Mouse (Mus musculus): ENCODE measurements around the gene Fam240a. TPM values are rescaled to one million over a fixed set of nuclear protein-coding genes. Genes with fewer than 3 reads are reported as not detected.

Fam240a gene
- polyA plus RNA-seq, 1 experiment = not detected

DNA sequence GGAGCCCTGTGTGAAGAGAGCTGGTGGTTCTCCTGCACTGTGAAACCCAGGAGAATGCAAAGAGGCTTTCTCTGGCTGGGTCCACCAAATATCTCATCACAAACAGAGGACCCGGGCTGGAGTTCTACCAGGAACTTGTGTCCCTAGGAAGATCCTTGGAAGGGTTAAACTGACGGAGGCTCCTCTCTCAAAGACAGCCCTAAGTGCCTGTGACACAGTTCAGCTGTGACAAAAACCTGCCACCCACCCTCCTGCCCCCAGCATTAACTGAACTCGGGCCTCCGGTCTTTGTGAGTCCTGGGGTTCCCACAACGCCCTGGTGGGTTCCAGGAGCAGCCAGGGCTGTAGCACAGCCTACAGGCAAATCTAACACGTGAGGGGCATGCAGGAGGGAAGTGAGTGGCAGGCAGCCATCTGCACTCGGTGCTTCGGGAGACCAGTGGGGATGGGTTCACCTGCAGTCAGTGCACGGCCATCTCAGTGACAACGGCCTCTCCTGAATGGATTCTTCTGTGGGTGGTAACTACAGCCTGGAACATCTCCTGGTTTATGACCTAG lies 17.1 kb downstream of the Fam240a start:
- H3K27ac ChIP-seq (ENCODE audit: insufficient read depth, low read depth, low read length) = no peak overlapping the region
- TF ChIP-seq POLR2A (IDR thresholded peaks at IDR 0.05; ENCODE audit: borderline replicate concordance, low read depth, low read length) (no peak), CTCF (IDR thresholded peaks at IDR 0.05; ENCODE audit: low read depth, low read length) (no peak)
- H3K4me1 ChIP-seq (ENCODE audit: control insufficient read depth, insufficient read depth, low read length) = no peaks in the 10 kb centered on the region
- no peak overlapping the region for H3K4me3 ChIP-seq (ENCODE audit: insufficient read depth, low read length)

DNA sequence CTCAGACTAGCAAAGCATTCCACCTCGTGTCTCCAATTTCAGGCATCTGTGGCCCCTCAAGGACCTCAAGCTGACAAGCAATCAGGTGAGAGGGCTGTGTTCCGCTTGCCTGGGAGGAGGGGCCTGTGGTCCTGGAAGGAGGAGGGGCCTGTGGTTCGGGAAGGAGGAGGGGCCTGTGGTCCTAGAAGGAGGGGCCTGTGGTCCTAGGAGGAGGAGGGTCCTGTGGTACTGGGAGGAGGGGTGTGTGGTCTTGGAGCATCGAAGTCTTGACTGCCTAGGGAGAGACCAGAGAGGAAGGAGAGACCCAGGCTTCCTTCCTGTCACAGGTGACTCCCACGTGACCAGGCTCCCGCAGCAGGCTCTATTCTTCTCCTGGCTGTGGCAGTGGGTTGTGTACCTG lies 20.1 kb downstream of the Fam240a start:
- Histone ChIP-seq H3K4me1 (ENCODE audit: control insufficient read depth, insufficient read depth, low read length) (0 out of 2 replicates have a peak, but pooled peaks cover 2% of the 10 kb centered on the region), H3K4me3 (ENCODE audit: insufficient read depth, low read length) (no peak overlapping the region), H3K27ac (ENCODE audit: insufficient read depth, low read depth, low read length) (no peak overlapping the region)
- TF ChIP-seq POLR2A (IDR thresholded peaks at IDR 0.05; ENCODE audit: borderline replicate concordance, low read depth, low read length) (no peak), CTCF (IDR thresholded peaks at IDR 0.05; ENCODE audit: low read depth, low read length) (no peak)

DNA sequence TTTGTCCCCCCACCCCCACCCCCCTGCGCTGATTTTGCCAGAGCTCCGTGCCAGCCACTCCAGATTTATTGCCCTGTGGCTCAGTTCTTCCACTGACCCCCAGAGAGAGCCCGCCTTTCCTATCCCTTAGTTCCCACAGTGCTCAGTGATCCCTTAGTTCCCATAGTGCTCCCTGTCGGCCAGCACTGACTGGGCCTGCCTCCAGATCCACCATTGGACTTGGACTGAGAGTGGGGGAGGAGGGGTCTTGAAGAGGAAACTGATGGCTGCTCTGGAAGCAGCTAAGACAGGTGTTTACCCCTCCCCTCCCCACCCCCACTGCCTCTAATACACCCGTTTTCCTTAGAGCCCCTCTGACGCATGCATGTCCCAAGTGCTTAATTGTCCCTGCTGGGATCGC lies 20.7 kb downstream of the Fam240a start:
- H3K4me1 ChIP-seq (ENCODE audit: control insufficient read depth, insufficient read depth, low read length) = 0 out of 2 replicates have a peak, but pooled peaks cover 2% of the 10 kb centered on the region
- TF ChIP-seq POLR2A (IDR thresholded peaks at IDR 0.05; ENCODE audit: borderline replicate concordance, low read depth, low read length) = no peak
- TF ChIP-seq CTCF (IDR thresholded peaks at IDR 0.05; ENCODE audit: low read depth, low read length) = no peak
- H3K4me3 ChIP-seq (ENCODE audit: insufficient read depth, low read length) = no peak overlapping the region
- H3K27ac ChIP-seq (ENCODE audit: insufficient read depth, low read depth, low read length) = no peak overlapping the region

DNA sequence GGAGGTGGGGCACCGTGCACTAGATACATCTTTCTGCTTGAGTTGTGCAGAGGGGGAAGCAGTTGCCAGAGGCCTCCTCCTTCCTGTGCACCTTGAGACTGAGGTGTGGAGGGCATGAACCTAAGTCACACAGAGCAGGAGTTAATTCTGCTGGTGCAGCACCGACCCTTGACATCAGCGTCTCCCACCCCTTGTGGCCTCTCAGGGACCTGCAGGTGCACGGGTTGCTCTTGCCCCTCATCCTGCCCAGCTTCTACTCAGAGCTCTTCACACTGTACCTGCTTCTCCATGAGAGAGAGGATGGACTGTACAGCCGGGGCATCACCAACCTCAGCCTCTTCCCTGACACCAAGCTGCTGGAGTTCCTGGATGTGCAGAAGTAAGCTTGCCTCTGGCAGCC lies 21.2 kb downstream of the Fam240a start:
- Histone ChIP-seq H3K4me3 (ENCODE audit: insufficient read depth, low read length) (no peak overlapping the region), H3K4me1 (ENCODE audit: control insufficient read depth, insufficient read depth, low read length) (0 out of 2 replicates have a peak, but pooled peaks cover 4% of the 10 kb centered on the region), H3K27ac (ENCODE audit: insufficient read depth, low read depth, low read length) (no peak overlapping the region)
- TF ChIP-seq CTCF (IDR thresholded peaks at IDR 0.05; ENCODE audit: low read depth, low read length) = no peak
- TF ChIP-seq POLR2A (IDR thresholded peaks at IDR 0.05; ENCODE audit: borderline replicate concordance, low read depth, low read length) = no peak

DNA sequence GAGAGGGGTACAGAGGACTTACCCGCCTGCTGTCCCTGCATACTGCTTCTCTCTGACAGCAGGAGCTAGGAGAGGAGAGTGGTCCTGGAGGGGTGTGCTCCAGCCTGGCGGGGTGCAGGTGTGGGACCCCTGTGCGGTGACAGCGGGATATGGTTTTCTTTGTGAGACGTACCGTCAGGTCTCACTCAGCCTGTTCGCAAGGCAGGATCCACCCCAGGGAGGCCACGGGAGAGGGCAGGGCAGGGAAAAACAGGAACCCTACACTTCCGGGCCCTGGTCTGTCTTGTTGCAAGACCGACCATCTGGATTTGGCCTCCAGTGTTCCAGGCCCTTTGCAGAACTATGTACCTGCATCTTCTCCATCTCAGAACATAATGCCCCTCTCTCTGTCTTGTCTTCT lies 23.2 kb downstream of the Fam240a start:
- no peak for TF ChIP-seq CTCF (IDR thresholded peaks at IDR 0.05; ENCODE audit: low read depth, low read length)
- no peak for TF ChIP-seq POLR2A (IDR thresholded peaks at IDR 0.05; ENCODE audit: borderline replicate concordance, low read depth, low read length)
- no peak overlapping the region for H3K4me3 ChIP-seq (ENCODE audit: insufficient read depth, low read length)
- peaks cover 13% of the 10 kb centered on the region; the same call in 1 of the 2 replicates for H3K4me1 ChIP-seq (ENCODE audit: control insufficient read depth, insufficient read depth, low read length)

DNA sequence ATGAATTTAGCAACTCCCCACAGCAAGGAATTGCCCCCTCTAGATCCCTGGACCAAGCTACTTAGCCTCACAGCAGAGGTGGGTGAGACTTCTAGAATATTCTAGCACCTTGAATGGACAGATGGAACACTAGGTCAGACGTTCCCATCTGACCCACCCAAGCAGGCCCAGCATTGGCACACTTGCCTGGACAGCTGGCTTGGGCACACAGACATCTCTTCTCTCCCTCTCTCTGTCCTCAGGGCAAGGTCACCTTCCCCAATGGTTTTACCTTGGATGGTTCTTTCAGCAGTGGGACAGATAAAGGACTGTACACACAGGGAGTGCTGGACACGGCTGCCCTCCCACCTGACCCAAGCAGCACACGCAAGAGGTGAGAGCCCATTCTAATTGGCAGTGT lies 24.1 kb downstream of the Fam240a start:
- Histone ChIP-seq H3K27ac (ENCODE audit: insufficient read depth, low read depth, low read length) (no peak overlapping the region), H3K4me3 (ENCODE audit: insufficient read depth, low read length) (no peak overlapping the region), H3K4me1 (ENCODE audit: control insufficient read depth, insufficient read depth, low read length) (peaks cover 20% of the 10 kb centered on the region)
- no peak for TF ChIP-seq POLR2A (IDR thresholded peaks at IDR 0.05; ENCODE audit: borderline replicate concordance, low read depth, low read length)
- no peak for TF ChIP-seq CTCF (IDR thresholded peaks at IDR 0.05; ENCODE audit: low read depth, low read length)

More for the DNA sequence above, 23.2 kb downstream of the Fam240a start:
- H3K27ac ChIP-seq (ENCODE audit: insufficient read depth, low read depth, low read length) = no peak overlapping the region

DNA sequence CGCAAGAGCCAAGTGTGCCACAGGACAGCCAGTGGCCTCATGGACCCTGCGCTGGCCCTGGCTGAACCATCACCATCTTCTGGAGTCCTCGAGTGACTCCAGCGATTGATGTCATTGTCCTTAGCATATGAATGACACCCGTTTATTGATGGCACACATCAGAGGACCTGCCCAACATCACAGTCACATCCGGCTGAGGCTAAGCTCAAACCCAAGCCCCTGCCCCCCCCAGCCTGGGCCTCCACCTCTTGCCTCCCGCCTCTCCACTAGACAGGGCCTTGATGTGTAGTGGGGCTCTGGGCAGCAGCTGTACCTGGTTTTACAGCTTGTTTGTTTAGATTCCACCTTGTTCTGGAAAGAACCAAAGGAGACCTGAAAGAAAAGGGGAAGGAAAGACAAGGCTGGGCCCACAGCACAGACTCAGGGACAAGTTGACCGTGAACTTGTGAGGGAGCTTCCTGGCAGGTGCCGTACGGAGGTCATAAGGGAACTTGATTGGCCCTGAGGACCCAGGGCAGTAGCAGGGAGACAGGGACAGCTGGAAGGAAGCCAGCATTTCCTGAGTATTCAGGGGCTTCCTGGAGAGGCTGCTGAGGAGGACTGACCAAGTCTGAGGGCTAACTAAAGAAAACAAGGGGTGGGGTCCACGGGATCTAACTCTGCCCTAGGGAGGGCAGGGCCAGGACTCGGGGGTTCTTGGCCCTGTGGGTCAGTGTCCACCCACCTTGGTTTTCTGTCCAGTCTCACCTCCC lies 25.4 kb downstream of the Fam240a start:
- TF ChIP-seq CTCF (IDR thresholded peaks at IDR 0.05; ENCODE audit: low read depth, low read length) (no peak), POLR2A (IDR thresholded peaks at IDR 0.05; ENCODE audit: borderline replicate concordance, low read depth, low read length) (no peak)
- H3K4me3 ChIP-seq (ENCODE audit: insufficient read depth, low read length) = no peak overlapping the region
- H3K4me1 ChIP-seq (ENCODE audit: control insufficient read depth, insufficient read depth, low read length) = peaks cover 30% of the 10 kb centered on the region
- no peak overlapping the region for H3K27ac ChIP-seq (ENCODE audit: insufficient read depth, low read depth, low read length)

DNA sequence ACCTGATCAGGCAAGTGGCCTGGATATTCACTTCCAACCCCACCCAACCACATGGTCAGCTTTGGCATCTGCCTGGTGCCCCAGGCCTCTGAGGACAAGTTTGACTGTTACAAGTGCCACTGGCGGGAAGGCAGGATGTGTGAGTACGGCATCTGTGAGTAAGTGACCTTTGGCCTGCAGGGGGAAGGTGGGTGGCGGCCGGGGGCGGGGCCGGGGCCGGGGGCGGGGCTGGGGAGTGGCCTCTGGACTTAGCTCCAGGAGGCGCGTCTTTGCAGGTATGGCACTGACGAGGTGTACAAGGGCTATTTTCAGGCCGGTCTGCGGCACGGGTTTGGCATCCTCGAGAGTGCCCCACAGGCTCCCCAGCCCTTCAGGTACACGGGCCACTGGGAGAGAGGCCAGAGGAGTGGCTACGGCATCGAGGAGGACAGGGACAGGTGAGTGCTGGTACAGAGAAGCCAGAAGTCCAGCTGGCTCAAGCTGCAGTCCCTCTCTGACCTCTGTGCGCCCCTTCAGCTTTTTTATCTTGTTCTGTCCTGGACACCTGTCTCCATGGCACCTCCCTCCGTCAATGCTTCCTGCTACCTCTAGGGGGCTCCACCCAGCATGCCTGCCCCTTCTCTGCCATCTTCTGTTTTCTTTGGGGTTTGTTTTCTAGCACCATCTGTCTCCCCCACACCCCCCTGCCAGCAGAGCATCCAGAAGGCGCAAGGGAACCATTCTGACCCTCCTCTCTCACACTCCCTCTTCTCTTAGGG lies 26.5 kb downstream of the Fam240a start:
- no peak overlapping the region for H3K27ac ChIP-seq (ENCODE audit: insufficient read depth, low read depth, low read length)
- H3K4me3 ChIP-seq (ENCODE audit: insufficient read depth, low read length) = no peak overlapping the region
- peaks cover 31% of the 10 kb centered on the region for H3K4me1 ChIP-seq (ENCODE audit: control insufficient read depth, insufficient read depth, low read length)
- TF ChIP-seq POLR2A (IDR thresholded peaks at IDR 0.05; ENCODE audit: borderline replicate concordance, low read depth, low read length) (no peak), CTCF (IDR thresholded peaks at IDR 0.05; ENCODE audit: low read depth, low read length) (peak; percentile 40; the same call in 1 of the 2 replicates)

DNA sequence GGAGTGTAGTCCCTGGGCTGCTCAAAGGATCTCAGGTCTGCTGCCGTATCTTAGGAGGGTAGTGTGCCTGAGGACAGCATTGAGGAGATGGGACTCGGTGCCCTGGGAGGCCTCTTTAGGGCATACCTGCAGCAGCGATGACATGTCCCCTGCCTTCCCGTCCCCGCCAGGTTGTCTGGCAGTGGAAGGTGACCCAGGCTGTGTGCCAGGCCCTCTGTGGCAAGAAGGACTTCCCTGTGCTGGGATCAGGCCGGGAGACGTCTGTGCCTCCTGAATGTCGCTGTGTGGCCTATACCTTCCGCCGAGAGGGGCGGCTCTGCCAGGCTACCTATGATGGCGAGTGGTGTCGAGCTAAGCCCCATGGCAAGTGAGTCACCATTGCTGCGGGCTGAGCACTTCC lies 27.7 kb downstream of the Fam240a start:
- H3K27ac ChIP-seq (ENCODE audit: insufficient read depth, low read depth, low read length) = no peak overlapping the region

More for the DNA sequence above, 27.7 kb downstream of the Fam240a start:
- H3K4me1 ChIP-seq (ENCODE audit: control insufficient read depth, insufficient read depth, low read length) = peaks cover 31% of the 10 kb centered on the region
- no peak overlapping the region for H3K4me3 ChIP-seq (ENCODE audit: insufficient read depth, low read length)
- TF ChIP-seq POLR2A (IDR thresholded peaks at IDR 0.05; ENCODE audit: borderline replicate concordance, low read depth, low read length) (no peak), CTCF (IDR thresholded peaks at IDR 0.05; ENCODE audit: low read depth, low read length) (no peak)
